Mouse (Mus musculus) T-cell, adult 2 months (primary cell): ENCODE measurements around the gene Rps10.

Experiments used
- DNase-seq: peaks from one replicate; pipeline ENCODE4 v3.0.0; 2022; ENCODE audit warnings: low spot score

Gene Rps10

DNA sequence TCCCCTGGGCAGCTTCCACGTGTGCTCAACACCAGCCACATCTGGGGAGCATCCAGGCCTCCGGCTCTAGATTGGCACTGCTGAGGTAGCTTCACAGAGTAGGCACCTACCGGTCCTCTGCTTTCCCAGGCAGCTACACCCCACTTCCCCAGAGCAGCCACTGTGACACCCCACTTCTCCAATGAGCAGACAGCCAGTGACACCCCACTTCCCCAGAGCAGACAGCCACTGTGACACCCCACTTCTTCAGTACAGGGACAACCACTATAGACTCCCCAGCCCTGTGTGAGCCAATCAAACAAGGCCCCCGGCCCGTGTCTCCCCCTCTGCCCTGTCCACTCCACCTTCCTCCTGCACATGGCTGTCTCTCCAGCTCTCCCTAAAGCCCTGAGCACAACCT, 24.5 kb downstream of the Rps10 start:
- no peak for DNase-seq

GRCm38 (mm10) chr17:27611519-27611884, 25.0 kb downstream of the Rps10 start:
- no peak for DNase-seq

- DNase-seq = no peak
These were observed 25.6 kb downstream of the Rps10 start for GRCm38 (mm10) chr17:27610679-27611518.

DNA sequence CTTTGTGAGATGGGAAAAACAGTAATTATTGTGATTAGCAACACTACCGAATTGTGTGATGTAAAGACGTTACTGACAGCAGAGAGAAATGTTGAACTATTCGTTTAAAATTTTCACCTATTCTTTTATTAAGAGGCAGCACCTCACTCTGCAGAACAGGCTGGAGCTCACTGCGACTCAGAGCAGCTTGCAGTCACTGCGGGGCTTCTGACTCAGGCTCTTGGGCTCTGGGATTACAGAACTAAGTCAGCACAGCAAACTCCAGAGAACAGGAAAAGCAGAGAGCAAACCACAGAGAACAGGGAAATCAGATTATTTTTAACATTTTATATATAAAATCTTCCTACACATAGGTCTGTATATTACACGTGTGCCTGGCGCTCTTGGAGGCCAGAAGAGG, 26.9 kb downstream of the Rps10 start:
- DNase-seq = no peak

DNA sequence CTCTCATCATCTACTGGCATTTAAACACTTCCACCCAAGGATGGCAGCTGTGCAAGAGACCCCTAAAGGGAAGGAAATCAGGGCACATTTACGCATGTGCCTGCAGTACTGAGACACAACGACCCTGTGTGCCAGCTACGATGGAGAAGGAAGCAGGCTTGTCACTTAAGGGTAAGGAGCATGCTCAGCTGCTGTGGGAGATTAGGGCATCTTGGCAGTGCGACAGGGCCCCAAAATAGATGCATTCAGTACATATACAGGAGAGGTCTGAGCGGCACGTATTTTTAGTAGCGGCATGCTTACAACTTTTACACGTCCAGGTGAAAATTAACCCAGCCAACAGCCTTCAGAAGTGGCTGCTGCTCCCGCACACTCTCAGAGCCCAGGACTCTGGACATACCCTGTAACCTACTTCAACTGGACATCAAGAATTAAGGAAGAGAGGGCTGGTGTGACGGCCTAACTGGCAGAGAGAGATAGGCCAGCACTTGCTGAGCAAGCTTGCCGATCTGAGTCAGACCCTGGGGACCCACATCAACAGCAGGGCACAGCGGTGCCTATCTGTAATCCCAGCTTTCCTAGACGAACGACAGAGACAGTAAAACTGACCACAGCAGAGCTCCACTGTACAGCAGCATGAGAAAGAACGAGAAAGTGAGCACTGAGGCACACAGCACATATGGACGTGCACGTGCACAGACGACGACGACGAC, 32.8 kb downstream of the Rps10 start:
- no peak for DNase-seq

DNA sequence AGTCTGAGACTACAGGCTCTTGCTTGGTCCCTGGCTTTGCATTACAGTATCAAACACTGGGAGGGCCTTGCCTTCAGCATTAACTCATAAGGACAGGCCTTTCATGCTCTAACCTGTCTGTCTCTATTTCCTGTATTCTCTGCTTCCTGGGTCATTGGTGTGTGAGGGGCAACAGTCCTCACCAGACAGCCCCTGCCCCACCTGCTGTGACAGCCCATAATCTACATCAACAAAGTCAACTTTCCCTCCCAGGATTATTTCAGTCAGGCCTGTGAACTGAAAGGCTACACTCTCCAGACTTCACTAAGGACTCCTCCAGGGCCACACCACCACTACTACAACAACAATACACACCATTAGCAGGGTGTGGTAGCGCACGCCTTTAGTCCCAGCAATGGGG, 33.4 kb downstream of the Rps10 start:
- no peak for DNase-seq

GRCm38 (mm10) chr17:27600869-27601268, 35.6 kb downstream of the Rps10 start:
- DNase-seq = no peak

DNA sequence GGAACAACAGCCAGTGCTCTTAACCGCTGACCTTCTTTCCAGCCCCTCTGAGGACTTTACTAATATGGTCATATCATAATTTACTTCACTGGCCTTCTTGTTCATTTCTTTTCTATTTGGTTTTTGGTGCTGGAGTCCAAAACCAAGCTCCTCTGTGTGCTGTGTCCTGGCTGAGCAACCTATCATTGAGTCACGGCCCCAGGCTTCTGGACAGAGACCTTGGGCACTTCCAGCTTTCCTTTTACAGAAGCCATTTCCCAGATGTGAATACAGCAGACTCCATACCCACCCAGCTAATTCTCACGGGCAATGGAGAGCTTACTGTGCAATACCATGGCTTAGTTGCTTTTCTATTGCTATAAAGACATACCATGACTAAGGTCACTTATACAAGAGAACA, 36.2 kb downstream of the Rps10 start:
- no peak for DNase-seq

DNA sequence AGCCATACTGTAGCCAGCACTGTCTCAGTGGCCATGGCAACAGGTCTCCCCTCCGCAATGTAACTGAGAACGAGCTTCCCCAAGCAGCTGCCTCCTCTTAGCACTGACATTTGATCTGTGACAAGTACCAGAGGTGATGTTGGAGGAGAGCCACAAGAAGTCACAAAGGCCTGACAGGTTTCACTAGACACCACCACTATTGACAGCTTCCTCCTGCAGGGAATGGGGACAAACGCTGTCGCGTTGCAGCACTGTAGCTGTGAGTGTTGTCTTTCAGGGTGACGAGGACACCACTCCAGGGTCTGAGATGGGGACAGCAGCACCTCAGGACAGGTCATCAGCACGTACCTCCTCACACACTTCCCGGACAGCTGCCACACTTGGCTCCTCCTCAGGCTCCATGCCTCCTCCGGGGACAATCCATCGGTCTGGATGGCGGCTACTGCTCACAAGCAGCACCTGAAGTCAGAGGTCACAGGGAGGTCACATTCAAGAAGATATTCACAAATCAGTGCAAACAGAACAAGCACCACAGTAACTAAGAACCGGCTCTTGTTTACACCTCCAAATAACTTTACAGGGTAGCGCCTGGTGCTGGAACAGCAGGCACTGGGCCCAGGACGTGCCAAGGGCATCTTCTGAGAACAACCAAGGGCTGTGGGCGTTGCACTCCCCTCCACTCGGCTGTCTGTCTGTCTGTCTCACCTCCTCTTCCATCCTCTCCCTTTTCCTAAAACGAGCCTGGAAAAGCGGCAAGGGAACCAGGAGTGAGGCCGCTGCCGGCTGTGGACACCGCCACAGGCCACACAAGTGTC, 39.9 kb downstream of the Rps10 start:
- DNase-seq = no peak

GRCm38 (mm10) chr17:27595659-27596375, 40.7 kb downstream of the Rps10 start:
- no peak for DNase-seq

GRCm38 (mm10) chr17:27592565-27592910, 43.9 kb downstream of the Rps10 start:
- no peak for DNase-seq

DNA sequence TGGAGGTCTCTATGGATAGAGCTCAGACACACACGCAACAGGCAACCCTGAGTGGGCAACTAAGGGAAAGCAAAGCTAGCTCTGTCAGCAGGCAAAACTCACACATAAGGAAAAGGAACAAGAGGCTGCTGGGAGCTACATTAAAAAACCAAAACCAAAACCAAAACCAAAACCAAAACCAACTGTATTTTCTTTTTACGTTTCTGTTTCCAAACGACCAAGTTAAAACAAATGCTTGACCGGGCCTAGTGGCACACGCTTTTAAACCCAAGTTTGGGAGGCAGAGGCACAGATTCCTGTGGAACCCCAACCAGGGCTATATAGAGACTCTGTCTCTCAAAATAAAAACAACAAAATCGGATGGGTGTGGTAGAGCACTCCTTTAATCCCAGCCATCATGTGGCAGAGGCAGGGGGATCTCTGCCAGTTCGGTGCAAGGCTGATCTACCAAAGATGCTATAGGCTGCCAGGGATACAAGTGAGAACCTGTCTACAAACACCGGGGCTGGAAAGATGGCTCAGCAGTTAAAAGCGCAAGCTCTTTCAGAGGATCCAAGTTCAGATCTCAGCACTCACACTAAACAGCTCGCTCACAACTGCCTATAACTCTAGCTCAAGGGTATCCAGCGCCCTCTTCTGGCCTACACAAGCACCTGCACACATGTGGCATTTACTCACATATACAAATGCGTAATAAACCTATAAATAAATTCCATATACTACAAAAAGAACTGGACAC, 44.5 kb downstream of the Rps10 start:
- DNase-seq = peak; percentile 38

DNA sequence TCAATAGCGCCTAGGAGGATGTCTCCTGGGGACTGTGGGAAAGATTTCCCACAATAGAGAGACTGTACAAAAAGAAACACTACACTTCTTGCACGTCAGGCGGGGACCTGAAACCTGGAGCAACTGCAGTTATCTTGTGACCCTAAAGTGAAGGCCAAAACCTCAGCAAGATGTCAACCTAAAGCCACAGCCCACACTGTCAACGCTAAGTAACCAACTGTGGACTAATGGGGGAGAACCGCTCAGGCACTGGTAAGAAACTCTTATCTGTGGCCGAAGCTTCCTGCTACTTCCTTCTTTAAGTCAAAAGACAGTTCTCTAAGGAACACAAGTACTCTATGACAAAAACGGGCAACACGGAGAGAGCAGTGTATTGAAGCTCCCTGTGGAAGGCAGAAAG, 48.2 kb downstream of the Rps10 start:
- no peak for DNase-seq

DNA sequence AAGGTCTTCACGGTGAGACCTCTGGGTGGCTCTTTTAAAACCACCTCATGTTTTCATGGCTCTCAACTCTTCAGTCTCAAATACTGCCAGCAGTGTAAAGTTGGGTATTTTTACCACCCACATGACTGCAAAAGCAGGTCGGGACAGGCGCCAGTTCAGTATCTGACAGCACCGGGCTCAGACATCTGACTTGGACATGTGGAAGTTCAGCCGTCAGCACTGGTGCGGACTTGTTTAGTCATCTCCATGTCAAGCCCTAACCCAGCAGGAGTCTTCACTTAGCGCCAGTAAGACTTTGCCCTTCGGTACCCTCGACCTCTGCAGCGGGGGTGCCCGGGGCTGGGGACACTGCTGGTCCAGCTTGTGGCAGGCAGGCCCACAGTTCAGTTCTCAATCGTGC, 49.2 kb downstream of the Rps10 start:
- DNase-seq = no peak

- DNase-seq = no peak
These were observed 49.8 kb downstream of the Rps10 start for GRCm38 (mm10) chr17:27586661-27587060.

DNA sequence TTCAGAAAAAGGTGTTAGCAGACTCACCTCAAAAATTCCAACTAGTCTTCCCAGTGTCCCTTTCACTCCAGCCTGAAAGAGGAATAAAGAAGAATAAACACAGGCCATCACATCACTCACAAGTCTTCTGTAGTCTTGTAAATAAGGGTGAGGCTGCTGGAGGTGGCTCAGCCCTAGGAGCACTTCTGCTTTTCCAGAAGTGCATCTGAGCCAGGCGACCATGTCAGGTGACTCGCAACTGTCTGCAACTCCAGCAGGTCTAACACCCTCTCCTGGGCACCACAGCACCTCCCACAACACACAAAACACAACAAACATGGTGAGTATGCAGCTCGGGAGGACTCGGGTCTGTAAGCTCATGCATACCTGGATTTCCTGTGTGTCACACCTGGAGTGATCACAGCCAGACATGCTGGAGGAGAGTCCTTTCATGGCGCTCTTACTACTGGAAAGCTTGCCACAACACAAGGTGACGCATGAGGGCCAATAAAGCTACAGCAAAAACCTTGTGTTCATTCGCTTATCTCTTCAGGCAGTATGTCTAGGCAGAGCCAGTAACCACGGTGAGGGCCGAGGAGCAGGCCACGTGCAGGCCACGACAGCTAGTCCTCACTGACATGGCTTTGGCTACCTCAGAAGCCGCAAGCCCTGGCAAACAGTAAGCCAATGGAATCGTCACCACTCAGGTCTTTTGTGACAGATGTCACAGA, 53.1 kb downstream of the Rps10 start:
- DNase-seq = no peak
